8 mouse cellular contexts compared by ENCODE assay signal in genomic region chr17:57058891-57059485, GRCm38 (mm10). TPM values are rescaled to one million over a fixed set of nuclear protein-coding genes. Genes with fewer than 3 reads are reported as not detected.
DNase-seq lines count a peak whose midpoint lies in the region; TF ChIP-seq lines count a peak whose summit lies in the region.

Gene Crb3, plus strand, starts transcription at chr17:57059105.

- intact Hi-C loops in heart, adult 2 months (cut with DNase I), result loop anchor here (5.0 kb wide), 1 partner anchor 227 kb away; the partner anchor contains the start of gene Rfx2

- TF ChIP-seq EP300 in heart, adult 2 months (IDR thresholded peaks at IDR 0.05; ENCODE audit: insufficient read depth, low read depth, low read length), result no peak

- peak within 1 kb of the TSS; percentile 93 for H3K27ac ChIP-seq in heart, adult 2 months
- peak within 1 kb of the TSS; percentile 75 for H3K27ac ChIP-seq in kidney, adult 2 months (ENCODE audit: insufficient read depth, low read depth, low read length)

- peak within 1 kb of the TSS; percentile 74 for H3K4me3 ChIP-seq in heart, adult 2 months
- peak within 1 kb of the TSS; percentile 88 for H3K4me3 ChIP-seq in kidney, adult 2 months (ENCODE audit: insufficient read depth, low read depth, low read length)

- no peak for TF ChIP-seq CTCF in heart, adult 2 months (IDR thresholded peaks at IDR 0.05)
- no peak for TF ChIP-seq CTCF in kidney, adult 2 months (conservative IDR thresholded peaks at IDR 0.05; ENCODE audit: insufficient read depth, insufficient read length, low read depth, low read length)

- no peaks in the 10 kb centered on the region for H3K79me2 ChIP-seq in heart, adult 2 months (replicated peaks; ENCODE audit: control insufficient read depth, insufficient read depth, low read length)

- 0 out of 2 replicates have a peak, but pooled peaks cover 3% of the 10 kb centered on the region for H3K4me1 ChIP-seq in heart, adult 2 months (ENCODE audit: control insufficient read depth, insufficient read depth, low read length)
- peaks cover 6% of the 10 kb centered on the region; the same call in 1 of the 2 replicates for H3K4me1 ChIP-seq in kidney, adult 2 months (ENCODE audit: control insufficient read depth, insufficient read depth, low read length)

- 8% methylated on average over 20 of the region's 22 CpGs for WGBS in heart, adult 2 months
- WGBS in kidney, adult 2 months, result 3% methylated on average over 19 of the region's 22 CpGs

- H3K36me3 ChIP-seq in heart, adult 2 months (ENCODE audit: control insufficient read depth, insufficient read depth, low read length), result no peaks in the 10 kb centered on the region
- H3K36me3 ChIP-seq in kidney, adult 2 months (ENCODE audit: control insufficient read depth, insufficient read depth, low read length), result no peaks in the 10 kb centered on the region

- H3K9ac ChIP-seq in heart, adult 2 months (ENCODE audit: low read depth, low read length), result peak within 1 kb of the TSS; percentile 76

- peak; percentile 40 for DNase-seq in ovary, postnatal 36 days (ENCODE audit: low spot score)
- no peak for DNase-seq in ovary, postnatal 10 days (ENCODE audit: low spot score)
- peak; percentile 71 to 75 for DNase-seq in cerebellum, postnatal 10 days
- peak; percentile 52 to 66 for DNase-seq in heart, adult 2 months
- DNase-seq in kidney, adult 2 months, result peak; percentile 52
- peak; percentile 50 to 51 for DNase-seq in lung, adult 18-20 months
- peak; percentile 25 for DNase-seq in retina, postnatal 1 day
- no peak for DNase-seq in thymus, postnatal 10 days (ENCODE audit: low spot score in 2 of 2)

- H3K27me3 ChIP-seq in heart, adult 2 months (ENCODE audit: control insufficient read depth, insufficient read depth, low read length), result no peaks in the 10 kb centered on the region
- no peaks in the 10 kb centered on the region for H3K27me3 ChIP-seq in kidney, adult 2 months (replicated peaks; ENCODE audit: control insufficient read depth, insufficient read depth, low read length)

- TF ChIP-seq POLR2A in heart, adult 2 months (IDR thresholded peaks at IDR 0.05; ENCODE audit: insufficient read depth, low read depth, low read length), result no peak
- TF ChIP-seq POLR2A in kidney, adult 2 months (IDR thresholded peaks at IDR 0.05; ENCODE audit: low read depth, low read length), result no peak

RNA-seq across cellular contexts. Expression of gene Crb3, which starts in this region (rescaled TPM):
- not detected for total RNA-seq in heart, adult 2 months (2021)
- polyA plus RNA-seq in heart, adult 2 months (2012; rRNA removed), result 0.26 and 1.2 TPM in 2 replicates
- polyA plus RNA-seq in kidney, adult 2 months (2012; rRNA removed), result 110 and 124 TPM in 2 replicates

Comparison
In these comparisons a context has a peak if more than half of its experiments do, and no peak if none do; other contexts are left out.
1. RNA of gene Crb3 (polyA plus RNA-seq): 110 to 124 TPM in kidney, adult 2 months; 0.26 to 1.2 TPM in heart, adult 2 months; every median in the first group is over 10 times any median in the second.
2. DNase-seq: peak in ovary, postnatal 36 days (single experiment), cerebellum, postnatal 10 days (2 of 2), heart, adult 2 months (2 of 2), kidney, adult 2 months (single experiment), lung, adult 18-20 months (2 of 2) and retina, postnatal 1 day (single experiment); none in ovary, postnatal 10 days (single experiment) and thymus, postnatal 10 days (0 of 2).